Mouse (Mus musculus): Measurements from ENCODE around the gene Dock11. TPM values are rescaled to one million over a fixed set of nuclear protein-coding genes. Genes with fewer than 3 reads are reported as not detected.

Gene Dock11
- polyA plus RNA-seq (2016; fragmentation: Nextera tagmentation; extraction: Ambion mirVana), result 17.9 and 18.1 TPM in 2 replicates

- WGBS, result 17% methylated on average over 27 of the region's 38 CpGs
- peaks cover 7% of the 10 kb centered on the region; the same call in 1 of the 2 replicates for H3K4me1 ChIP-seq
- H3K27me3 ChIP-seq (ENCODE audit: low read depth, poor library complexity, severe bottlenecking), result no peaks in the 10 kb centered on the region
- peak within 1 kb of the TSS; percentile 90 for H3K27ac ChIP-seq (replicated peaks)
- 0 out of 2 replicates have a peak, but pooled peaks cover 5% of the 10 kb centered on the region for H3K9me3 ChIP-seq (replicated peaks)
- peak; percentile 74 for DNase-seq (ENCODE audit: low spot score)
- H3K36me3 ChIP-seq, result no peaks in the 10 kb centered on the region
- peak within 1 kb of the TSS; percentile 67 for H3K4me3 ChIP-seq
Measured at GRCm38 (mm10) chrX:35888087-35888895, at the start of gene Dock11. Dock11 (plus strand) TSS chrX:35888832.

GRCm38 (mm10) chrX:35879703-35880102, 8.9 kb upstream of the Dock11 start:
- Histone ChIP-seq H3K9me3 (replicated peaks) (no peaks in the 10 kb centered on the region), H3K36me3 (no peaks in the 10 kb centered on the region), H3K27me3 (ENCODE audit: low read depth, poor library complexity, severe bottlenecking) (no peaks in the 10 kb centered on the region), H3K4me1 (no peaks in the 10 kb centered on the region), H3K27ac (replicated peaks) (no peak overlapping the region), H3K4me3 (no peak overlapping the region)
- no peak for DNase-seq (ENCODE audit: low spot score)
- 27% methylated on average over 1 of the region's 1 CpGs for WGBS

DNA sequence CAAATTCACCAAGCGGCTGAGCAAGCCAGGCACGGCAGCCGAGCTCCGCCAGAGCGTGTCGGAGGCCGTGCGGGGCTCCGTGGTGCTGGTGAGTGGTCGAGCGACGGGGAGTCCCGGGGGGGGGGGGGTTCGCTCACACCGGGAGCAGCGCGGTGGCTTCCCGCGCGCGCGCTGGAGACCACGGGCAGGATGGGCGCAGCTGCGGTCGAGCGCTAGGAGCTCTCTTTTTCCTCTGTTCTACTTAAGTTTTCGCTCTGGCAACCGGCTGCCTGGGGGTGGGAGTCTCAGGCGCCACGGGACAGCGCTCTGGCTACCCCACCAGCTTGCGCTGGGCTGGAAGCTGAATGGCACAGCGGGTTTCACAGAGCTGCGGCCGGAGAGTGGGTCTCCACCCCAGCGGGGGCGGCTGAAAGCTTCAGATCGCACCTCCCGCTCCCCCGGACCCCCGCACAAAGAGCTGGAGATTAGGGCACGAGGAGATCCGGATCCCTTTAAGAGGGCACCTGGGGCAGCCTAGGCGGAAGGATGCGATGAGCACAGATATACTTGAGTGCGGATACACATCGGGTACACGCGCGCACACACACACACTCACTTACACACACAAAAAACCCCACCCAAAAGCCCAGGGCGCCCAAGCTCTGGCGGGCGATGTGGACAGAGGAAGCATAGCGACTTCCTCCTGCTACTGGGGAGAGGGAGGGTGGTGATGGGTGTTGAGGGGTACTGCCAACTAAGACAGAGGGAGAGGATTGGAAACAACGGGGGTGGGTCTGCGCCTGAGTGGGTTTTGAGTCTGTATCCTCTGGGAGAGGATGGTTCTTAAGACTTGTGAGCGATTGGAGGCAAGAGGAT, 540 bp downstream of the Dock11 start:
- Histone ChIP-seq H3K9me3 (replicated peaks) (0 out of 2 replicates have a peak, but pooled peaks cover 5% of the 10 kb centered on the region), H3K36me3 (no peaks in the 10 kb centered on the region), H3K27me3 (ENCODE audit: low read depth, poor library complexity, severe bottlenecking) (no peaks in the 10 kb centered on the region), H3K4me1 (peaks cover 10% of the 10 kb centered on the region), H3K4me3 (peak overlapping the region; percentile 67), H3K27ac (replicated peaks) (peak overlapping the region; percentile 90)
- 12% methylated on average over 50 of the region's 58 CpGs for WGBS
- peak; percentile 42 for DNase-seq (ENCODE audit: low spot score)

GRCm38 (mm10) chrX:35889800-35890106, 1.1 kb downstream of the Dock11 start:
- H3K4me1 ChIP-seq, result peaks cover 10% of the 10 kb centered on the region
- 21% methylated on average over 8 of the region's 8 CpGs for WGBS
- H3K9me3 ChIP-seq (replicated peaks), result 0 out of 2 replicates have a peak, but pooled peaks cover 5% of the 10 kb centered on the region
- no peaks in the 10 kb centered on the region for H3K36me3 ChIP-seq
- no peaks in the 10 kb centered on the region for H3K27me3 ChIP-seq (ENCODE audit: low read depth, poor library complexity, severe bottlenecking)
- peak overlapping the region; percentile 90 for H3K27ac ChIP-seq (replicated peaks)
- H3K4me3 ChIP-seq, result peak overlapping the region; percentile 67
- no peak for DNase-seq (ENCODE audit: low spot score)

DNA sequence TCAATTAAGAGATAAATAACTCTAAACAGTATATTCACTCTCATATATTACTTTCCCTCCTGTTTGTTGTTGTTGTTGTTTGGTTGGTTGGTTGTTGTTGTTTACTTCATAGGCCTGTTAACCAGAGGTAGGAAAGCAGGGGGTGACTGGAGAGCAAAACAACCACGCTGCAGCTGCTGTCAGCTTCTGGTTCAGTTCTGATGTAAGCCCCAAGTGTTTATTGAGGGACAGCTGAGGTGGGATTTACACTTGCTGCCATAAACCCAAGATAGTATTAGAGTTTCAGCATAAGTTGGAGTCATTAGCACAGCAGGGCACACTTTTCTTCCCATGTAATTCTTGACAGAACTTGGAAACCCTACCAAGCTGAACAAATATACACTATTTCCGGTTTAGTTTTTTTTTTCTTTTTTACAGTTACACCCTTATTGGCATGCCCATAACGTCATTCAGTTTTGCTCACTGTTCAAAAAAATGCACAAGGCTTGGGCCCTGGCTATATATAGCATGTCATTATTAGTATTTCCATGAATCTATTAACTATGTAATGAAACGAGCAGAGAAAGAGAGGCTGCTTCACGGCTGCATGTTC, 3.0 kb downstream of the Dock11 start:
- Histone ChIP-seq H3K9me3 (replicated peaks) (0 out of 2 replicates have a peak, but pooled peaks cover 5% of the 10 kb centered on the region), H3K27me3 (ENCODE audit: low read depth, poor library complexity, severe bottlenecking) (no peaks in the 10 kb centered on the region), H3K4me1 (peaks cover 10% of the 10 kb centered on the region), H3K4me3 (no peak overlapping the region), H3K27ac (replicated peaks) (no peak overlapping the region), H3K36me3 (no peaks in the 10 kb centered on the region)
- no peak for DNase-seq (ENCODE audit: low spot score)
- 81% methylated on average over 5 of the region's 5 CpGs for WGBS

DNA sequence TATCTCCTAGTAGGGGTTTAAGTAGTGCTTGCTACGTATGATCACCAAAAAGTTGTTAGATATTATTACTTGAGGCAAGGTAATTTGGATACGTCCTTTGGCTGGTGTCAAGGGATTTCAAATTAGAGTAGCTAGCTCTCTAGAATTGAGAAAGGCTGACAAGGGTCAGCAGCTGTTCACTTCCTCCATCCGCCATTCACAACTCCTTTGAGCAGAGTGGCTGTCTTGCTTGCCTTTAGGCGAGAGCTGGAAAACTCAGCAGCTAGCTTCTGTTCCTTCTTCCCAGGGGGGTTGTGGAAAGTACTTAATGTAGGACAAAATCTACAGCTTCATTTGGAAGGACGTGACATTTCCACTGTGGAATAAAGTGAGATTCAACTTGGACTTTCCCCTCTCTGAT, 3.7 kb downstream of the Dock11 start:
- Histone ChIP-seq H3K4me3 (no peak overlapping the region), H3K4me1 (peaks cover 10% of the 10 kb centered on the region), H3K27ac (replicated peaks) (no peak overlapping the region), H3K27me3 (ENCODE audit: low read depth, poor library complexity, severe bottlenecking) (no peaks in the 10 kb centered on the region), H3K36me3 (no peaks in the 10 kb centered on the region), H3K9me3 (replicated peaks) (0 out of 2 replicates have a peak, but pooled peaks cover 5% of the 10 kb centered on the region)
- 75% methylated on average over 5 of the region's 5 CpGs for WGBS
- DNase-seq (ENCODE audit: low spot score), result no peak

GRCm38 (mm10) chrX:35897648-35898500, 9.2 kb downstream of the Dock11 start:
- Histone ChIP-seq H3K9me3 (replicated peaks) (no peaks in the 10 kb centered on the region), H3K4me3 (no peak overlapping the region), H3K4me1 (peaks cover 3% of the 10 kb centered on the region; the same call in 1 of the 2 replicates), H3K27me3 (ENCODE audit: low read depth, poor library complexity, severe bottlenecking) (no peaks in the 10 kb centered on the region), H3K27ac (replicated peaks) (no peak overlapping the region), H3K36me3 (no peaks in the 10 kb centered on the region)
- WGBS, result 90% methylated on average over 11 of the region's 11 CpGs
- no peak for DNase-seq (ENCODE audit: low spot score)

- H3K4me1 ChIP-seq, result peaks cover 3% of the 10 kb centered on the region; the same call in 1 of the 2 replicates
- H3K27me3 ChIP-seq (ENCODE audit: low read depth, poor library complexity, severe bottlenecking), result no peaks in the 10 kb centered on the region
- 95% methylated on average over 2 of the region's 2 CpGs for WGBS
- H3K9me3 ChIP-seq (replicated peaks), result no peaks in the 10 kb centered on the region
- no peak overlapping the region for H3K27ac ChIP-seq (replicated peaks)
- H3K4me3 ChIP-seq, result no peak overlapping the region
- DNase-seq (ENCODE audit: low spot score), result no peak
- H3K36me3 ChIP-seq, result no peaks in the 10 kb centered on the region
Measured at GRCm38 (mm10) chrX:35898501-35898766, 9.8 kb downstream of the Dock11 start.

- Histone ChIP-seq H3K9me3 (replicated peaks) (no peaks in the 10 kb centered on the region), H3K4me3 (no peak overlapping the region), H3K27me3 (ENCODE audit: low read depth, poor library complexity, severe bottlenecking) (no peaks in the 10 kb centered on the region), H3K4me1 (no peaks in the 10 kb centered on the region), H3K36me3 (no peaks in the 10 kb centered on the region), H3K27ac (replicated peaks) (no peak overlapping the region)
- 74% methylated on average over 7 of the region's 7 CpGs for WGBS
- no peak for DNase-seq (ENCODE audit: low spot score)
Measured at GRCm38 (mm10) chrX:35904352-35904751, 15.7 kb downstream of the Dock11 start.

GRCm38 (mm10) chrX:35906696-35907330, 18.2 kb downstream of the Dock11 start:
- Histone ChIP-seq H3K27me3 (ENCODE audit: low read depth, poor library complexity, severe bottlenecking) (no peaks in the 10 kb centered on the region), H3K4me3 (no peak overlapping the region), H3K4me1 (no peaks in the 10 kb centered on the region), H3K27ac (replicated peaks) (no peak overlapping the region), H3K9me3 (replicated peaks) (no peaks in the 10 kb centered on the region), H3K36me3 (no peaks in the 10 kb centered on the region)
- no peak for DNase-seq (ENCODE audit: low spot score)
- 82% methylated on average over 4 of the region's 4 CpGs for WGBS

DNA sequence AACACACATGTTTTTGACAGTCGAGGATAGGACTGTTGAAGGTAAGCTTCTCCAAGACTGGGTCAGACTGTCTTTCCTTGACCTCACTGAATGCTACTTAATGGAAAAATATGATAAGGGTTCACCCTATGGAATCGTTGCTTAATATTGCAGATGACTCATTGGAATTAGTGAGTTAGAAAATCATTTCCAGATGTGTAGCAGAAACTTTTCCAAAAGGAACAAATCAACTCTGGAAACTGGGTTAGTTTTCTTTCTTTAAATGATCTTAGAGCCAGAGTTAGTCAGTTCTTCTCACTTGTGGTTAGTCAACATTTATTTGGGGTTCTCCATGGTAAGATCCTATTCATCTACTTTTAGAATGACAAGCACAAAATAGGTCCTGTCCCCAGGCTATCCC, 30.9 kb downstream of the Dock11 start:
- WGBS, result 88% methylated on average over 2 of the region's 2 CpGs
- Histone ChIP-seq H3K36me3 (no peaks in the 10 kb centered on the region), H3K4me1 (no peaks in the 10 kb centered on the region), H3K27me3 (ENCODE audit: low read depth, poor library complexity, severe bottlenecking) (no peaks in the 10 kb centered on the region), H3K9me3 (replicated peaks) (no peaks in the 10 kb centered on the region), H3K27ac (replicated peaks) (no peak overlapping the region), H3K4me3 (no peak overlapping the region)
- no peak for DNase-seq (ENCODE audit: low spot score)

Measured in midbrain, embryonic 10.5 days (tissue).